ENCODE assay signal across 13 mouse cellular contexts in genomic region chr11:95681995-95682601, GRCm38 (mm10). TPM values are rescaled to one million over a fixed set of nuclear protein-coding genes. Genes with fewer than 3 reads are reported as not detected.
A peak's percentile ranks its signal among the peaks of the same experiment; 100 is the strongest.
DNase-seq lines count a peak whose midpoint lies in the region; ATAC-seq and TF ChIP-seq lines count a peak whose summit lies in the region.
"Had no signal": no experiment of that assay in that cellular context is flagged by ENCODE, and none has a peak within 500 bp of the region (broad histone marks: within the 10 kb centered on the region; RNA-seq: fewer than 3 reads in every experiment).

No protein-coding gene starts in this region.

- H3K4me2 ChIP-seq in lung, embryonic 14.5 days: no peak overlapping the region
- H3K4me2 ChIP-seq in neural tube, embryonic 11.5 days (ENCODE audit: low read depth): no peak overlapping the region
- H3K4me2 ChIP-seq: liver, embryonic 15.5 days had no signal

- peaks cover 18% of the 10 kb centered on the region for H3K4me1 ChIP-seq in heart, embryonic 10.5 days
- no peaks in the 10 kb centered on the region for H3K4me1 ChIP-seq in lung, embryonic 14.5 days (ENCODE audit: insufficient read depth)
- H3K4me1 ChIP-seq in lung, adult 2 months (ENCODE audit: control insufficient read depth, insufficient read depth, low read length): peaks cover 3% of the 10 kb centered on the region
- H3K4me1 ChIP-seq in neural tube, embryonic 11.5 days (ENCODE audit: control insufficient read depth, insufficient read depth, low read length): peaks cover 6% of the 10 kb centered on the region; the same call in 1 of the 2 replicates

- DNase-seq in heart, embryonic 10.5 days (ENCODE audit: low spot score): no peak
- no peak for DNase-seq in heart, postnatal 10 days
- peak; percentile 66 for DNase-seq in lung, embryonic 14.5 days
- DNase-seq in lung, adult 2 months: no peak
- DNase-seq in fibroblast of lung, adult 2 months (ENCODE audit: low read depth): peak; percentile 32
- peak; percentile 18 for DNase-seq in neural tube, embryonic 11.5 days (ENCODE audit: low spot score)
- DNase-seq in B cell, adult 2 months: no peak
- DNase-seq in Muller cell, postnatal 12 days (ENCODE audit: inconsistent ontology term): no peak
- DNase-seq: adrenal gland, postnatal 14 days; cerebellum, postnatal 10 days had no signal

- no peak overlapping the region for H3K9ac ChIP-seq in lung, embryonic 14.5 days
- no peak overlapping the region for H3K9ac ChIP-seq in neural tube, embryonic 11.5 days (ENCODE audit: low read length)
- H3K9ac ChIP-seq: liver, embryonic 15.5 days had no signal

- TF ChIP-seq POLR2A in lung, adult 2 months (IDR thresholded peaks at IDR 0.05; ENCODE audit: borderline replicate concordance, extremely low read depth, low read depth, low read length): no peak

- TF ChIP-seq CTCF in lung, embryonic 14.5 days (IDR thresholded peaks at IDR 0.05; ENCODE audit: low read depth): no peak
- no peak for TF ChIP-seq CTCF in lung, adult 2 months (IDR thresholded peaks at IDR 0.05; ENCODE audit: insufficient read depth, low read length)

- H3K36me3 ChIP-seq in heart, embryonic 10.5 days: peaks cover 50% of the 10 kb centered on the region
- peaks cover 43% of the 10 kb centered on the region for H3K36me3 ChIP-seq in lung, embryonic 14.5 days (ENCODE audit: insufficient read depth)
- peaks cover 9% of the 10 kb centered on the region for H3K36me3 ChIP-seq in neural tube, embryonic 11.5 days (ENCODE audit: control insufficient read depth, insufficient read depth, low read length)

- peak overlapping the region; percentile 0 for H3K27ac ChIP-seq in heart, embryonic 10.5 days
- H3K27ac ChIP-seq in lung, embryonic 14.5 days (ENCODE audit: low read depth): peak overlapping the region; percentile 73
- H3K27ac ChIP-seq in neural tube, embryonic 11.5 days (ENCODE audit: low read depth, low read length): peak overlapping the region; percentile 62; the same call in 1 of the 2 replicates
- H3K27ac ChIP-seq: layer of hippocampus, adult 2 months; liver, embryonic 15.5 days had no signal

- peak; percentile 63 for ATAC-seq in lung, embryonic 14.5 days (ENCODE audit: insufficient read depth)
- no peak for ATAC-seq in neural tube, embryonic 11.5 days (ENCODE audit: insufficient read depth, low FRiP score, low TSS enrichment)
- ATAC-seq: midbrain, embryonic 16.5 days had no signal

- no peaks in the 10 kb centered on the region for H3K27me3 ChIP-seq in heart, embryonic 10.5 days (ENCODE audit: insufficient read depth, poor library complexity, severe bottlenecking)
- no peaks in the 10 kb centered on the region for H3K27me3 ChIP-seq in lung, embryonic 14.5 days (ENCODE audit: insufficient read depth, low read length)
- no peaks in the 10 kb centered on the region for H3K27me3 ChIP-seq in neural tube, embryonic 11.5 days (ENCODE audit: control insufficient read depth, insufficient read depth, low read length)
- H3K27me3 ChIP-seq: liver, embryonic 15.5 days had no signal

- intact Hi-C loops in heart, postnatal 10 days (cut with DNase I): no loop called here

- no peaks in the 10 kb centered on the region for H3K9me3 ChIP-seq in heart, embryonic 10.5 days
- H3K9me3 ChIP-seq in lung, embryonic 14.5 days (ENCODE audit: low read depth, low read length): no peaks in the 10 kb centered on the region
- H3K9me3 ChIP-seq in neural tube, embryonic 11.5 days (ENCODE audit: control insufficient read depth, low read length): no peaks in the 10 kb centered on the region
- H3K9me3 ChIP-seq: liver, embryonic 15.5 days had no signal

- H3K4me3 ChIP-seq in heart, embryonic 10.5 days: no peak overlapping the region
- H3K4me3 ChIP-seq in lung, embryonic 14.5 days (ENCODE audit: low read depth, low read length): no peak overlapping the region
- H3K4me3 ChIP-seq in lung, adult 2 months (replicated peaks; ENCODE audit: extremely low read depth, low read depth, low read length): no peak overlapping the region
- H3K4me3 ChIP-seq in neural tube, embryonic 11.5 days (ENCODE audit: low read depth, low read length): no peak overlapping the region
- H3K4me3 ChIP-seq: layer of hippocampus, adult 2 months; liver, embryonic 15.5 days had no signal

- 60% methylated on average over 9 of the region's 9 CpGs for WGBS in heart, embryonic 10.5 days
- WGBS in lung, embryonic 14.5 days: 48% methylated on average over 9 of the region's 9 CpGs
- 64% methylated on average over 9 of the region's 9 CpGs for WGBS in lung, adult 2 months
- 57% methylated on average over 9 of the region's 9 CpGs for WGBS in neural tube, embryonic 11.5 days

RNA-seq across cellular contexts. Expression of gene Phb, which starts 15.3 kb away (rescaled TPM):
- polyA plus RNA-seq in heart, embryonic 10.5 days (2016; fragmentation: Nextera tagmentation; extraction: Ambion mirVana): 320 and 328 TPM in 2 replicates
- total RNA-seq in heart, postnatal 10 days (2021): 100 to 1,000 TPM; 337 to 343 TPM
- 220 and 252 TPM in 2 replicates for polyA plus RNA-seq in lung, embryonic 14.5 days (2014; fragmentation: Nextera tagmentation; extraction: Ambion mirVana)
- 38.8 and 62.5 TPM in 2 replicates for polyA plus RNA-seq in lung, adult 2 months (2012; rRNA removed)
- polyA plus RNA-seq in neural tube, embryonic 11.5 days (2014; fragmentation: Nextera tagmentation; extraction: Ambion mirVana): 226 and 230 TPM in 2 replicates

RNA-seq across cellular contexts. Expression of gene Zfp652, which starts 30.4 kb away (rescaled TPM):
- polyA plus RNA-seq in heart, embryonic 10.5 days (2016; fragmentation: Nextera tagmentation; extraction: Ambion mirVana): 11.7 and 14.2 TPM in 2 replicates
- 10 to 100 TPM; 48.9 to 52.2 TPM for total RNA-seq in heart, postnatal 10 days (2021)
- polyA plus RNA-seq in lung, embryonic 14.5 days (2014; fragmentation: Nextera tagmentation; extraction: Ambion mirVana): 12.4 and 13.6 TPM in 2 replicates
- 35.6 and 40.4 TPM in 2 replicates for polyA plus RNA-seq in lung, adult 2 months (2012; rRNA removed)
- polyA plus RNA-seq in neural tube, embryonic 11.5 days (2014; fragmentation: Nextera tagmentation; extraction: Ambion mirVana): 11.9 and 12.3 TPM in 2 replicates

RNA-seq across cellular contexts. Expression of gene B130006D01Rik, which starts 41.3 kb away (rescaled TPM):
- 0.97 and 1.9 TPM in 2 replicates for polyA plus RNA-seq in heart, embryonic 10.5 days (2016; fragmentation: Nextera tagmentation; extraction: Ambion mirVana)
- total RNA-seq in heart, postnatal 10 days (2021): under 1 TPM; 0.47 to 0.79 TPM
- 2.1 and 2.3 TPM in 2 replicates for polyA plus RNA-seq in lung, embryonic 14.5 days (2014; fragmentation: Nextera tagmentation; extraction: Ambion mirVana)
- 0.07 and 0.18 TPM in 2 replicates for polyA plus RNA-seq in lung, adult 2 months (2012; rRNA removed)
- polyA plus RNA-seq in neural tube, embryonic 11.5 days (2014; fragmentation: Nextera tagmentation; extraction: Ambion mirVana): 1.1 TPM in 2 replicates

Comparison
In these comparisons a context has a peak if more than half of its experiments do, and no peak if none do; other contexts are left out.
1. DNase-seq: peak in lung, embryonic 14.5 days (single experiment), fibroblast of lung, adult 2 months (single experiment) and neural tube, embryonic 11.5 days (single experiment); none in heart, embryonic 10.5 days (single experiment), heart, postnatal 10 days (0 of 2), lung, adult 2 months (single experiment), B cell, adult 2 months (0 of 2) and Muller cell, postnatal 12 days (single experiment).
2. H3K27ac ChIP-seq: peak in every context shown above with its lines; median percentile 73 in lung, embryonic 14.5 days; 62 in neural tube, embryonic 11.5 days; 0 in heart, embryonic 10.5 days.